Mouse (Mus musculus) right cerebral cortex, postnatal 10 days (tissue): Measurements from ENCODE around the gene Gm20388.
A peak's percentile ranks its signal among the peaks of the same experiment; 100 is the strongest.

Experiments used
- DNase-seq, 2 experiments: peaks; one replicate each; pipeline ENCODE4 v3.0.0; 2021; ENCODE audit warnings: low spot score in 2 of 2

Gene Gm20388

DNA sequence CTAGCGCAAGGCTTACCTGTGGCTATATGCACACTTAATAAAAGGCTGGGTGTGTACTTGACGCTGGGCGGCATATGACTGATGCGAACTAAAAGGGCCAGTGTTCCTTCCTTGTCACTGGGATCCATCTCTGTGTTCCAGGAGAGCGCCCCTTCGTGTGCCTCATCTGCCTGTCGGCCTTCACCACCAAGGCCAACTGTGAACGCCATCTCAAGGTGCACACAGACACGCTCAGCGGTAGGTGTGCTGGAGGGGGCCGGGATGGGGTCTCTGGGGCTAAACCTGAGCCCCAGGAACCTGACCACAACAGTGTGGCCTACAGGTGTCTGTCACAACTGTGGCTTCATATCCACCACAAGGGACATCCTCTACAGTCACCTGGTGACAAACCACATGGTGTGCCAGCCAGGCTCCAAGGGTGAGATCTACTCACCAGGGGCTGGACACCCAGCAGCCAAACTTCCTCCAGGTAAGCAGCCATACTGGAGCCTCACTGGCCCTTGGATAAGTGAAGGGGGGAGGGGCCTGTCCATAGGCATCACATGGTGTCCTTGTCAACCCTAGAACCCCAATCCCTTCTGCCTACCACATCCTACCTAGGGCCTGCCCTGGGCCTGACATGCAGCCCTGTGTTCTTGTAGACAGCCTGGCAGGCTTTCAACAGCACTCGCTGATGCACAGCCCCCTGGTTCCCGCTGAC, 2424.3 kb downstream of the Gm20388 start:
- DNase-seq, result no peak

DNA sequence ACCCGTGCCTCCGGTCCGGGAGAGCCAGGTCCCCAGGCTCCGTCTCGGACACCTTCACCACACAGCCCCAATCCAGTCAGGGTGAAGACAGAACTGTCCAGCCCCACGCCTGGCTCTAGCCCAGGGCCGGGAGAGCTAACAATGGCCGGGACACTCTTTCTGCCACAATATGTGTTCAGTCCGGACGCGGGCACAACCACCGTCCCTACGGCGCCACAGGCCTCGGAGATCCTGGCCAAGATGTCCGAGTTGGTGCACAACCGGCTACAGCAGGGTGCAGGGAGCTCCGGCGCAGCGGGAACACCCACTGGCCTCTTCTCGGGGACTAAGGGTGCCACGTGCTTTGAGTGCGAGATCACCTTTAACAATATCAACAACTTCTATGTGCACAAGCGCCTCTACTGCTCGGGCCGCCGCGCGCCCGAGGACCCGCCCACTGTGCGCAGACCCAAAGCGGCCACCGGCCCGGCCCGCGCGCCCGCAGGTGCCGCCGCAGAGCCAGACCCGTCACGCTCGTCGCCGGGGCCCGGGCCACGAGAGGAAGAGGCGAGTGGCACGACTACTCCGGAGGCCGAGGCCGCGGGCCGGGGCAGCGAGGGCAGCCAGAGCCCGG, 2425.1 kb downstream of the Gm20388 start:
- DNase-seq, result no peak

DNA sequence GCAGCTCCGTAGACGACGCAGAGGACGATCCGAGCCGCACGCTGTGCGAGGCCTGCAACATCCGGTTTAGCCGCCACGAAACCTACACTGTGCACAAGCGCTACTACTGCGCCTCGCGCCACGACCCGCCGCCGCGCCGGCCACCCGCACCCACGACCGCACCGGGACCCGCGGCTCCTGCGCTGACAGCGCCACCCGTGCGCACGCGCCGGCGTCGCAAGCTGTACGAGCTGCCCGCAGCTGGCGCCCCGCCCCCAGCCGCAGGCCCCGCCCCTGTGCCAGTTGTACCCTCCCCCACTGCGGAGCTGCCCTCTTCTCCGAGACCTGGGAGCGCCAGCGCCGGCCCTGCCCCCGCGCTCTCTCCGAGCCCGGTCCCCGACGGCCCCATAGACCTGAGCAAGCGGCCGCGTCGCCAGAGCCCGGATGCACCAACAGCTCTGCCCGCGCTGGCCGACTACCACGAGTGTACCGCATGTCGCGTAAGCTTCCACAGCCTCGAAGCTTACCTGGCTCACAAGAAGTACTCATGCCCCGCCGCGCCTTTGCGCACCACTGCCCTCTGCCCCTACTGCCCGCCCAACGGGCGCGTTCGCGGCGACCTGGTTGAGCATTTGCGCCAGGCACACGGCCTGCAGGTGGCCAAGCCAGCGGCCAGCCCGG, 2425.7 kb downstream of the Gm20388 start:
- DNase-seq, result peak; percentile 63 to 70

DNA sequence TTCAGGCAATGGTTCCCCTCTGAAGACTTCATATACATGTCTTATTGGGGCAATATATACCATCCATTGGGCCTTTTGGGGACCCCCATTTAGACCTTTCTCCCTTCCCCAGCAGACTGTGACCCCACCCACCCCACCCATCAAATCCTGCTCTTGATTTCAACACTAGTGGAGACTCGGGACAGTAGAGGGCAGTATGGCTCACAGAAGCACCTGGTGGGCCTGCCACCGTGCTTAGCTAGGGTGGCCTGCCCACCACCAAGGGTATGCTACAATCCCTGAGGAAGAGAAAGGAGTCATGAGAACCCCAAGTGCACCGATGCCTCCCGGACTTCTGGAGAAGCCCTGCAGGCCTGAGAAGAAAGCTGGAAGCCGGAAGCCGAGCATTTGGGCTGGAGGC, 2428.2 kb downstream of the Gm20388 start:
- DNase-seq, result no peak

DNA sequence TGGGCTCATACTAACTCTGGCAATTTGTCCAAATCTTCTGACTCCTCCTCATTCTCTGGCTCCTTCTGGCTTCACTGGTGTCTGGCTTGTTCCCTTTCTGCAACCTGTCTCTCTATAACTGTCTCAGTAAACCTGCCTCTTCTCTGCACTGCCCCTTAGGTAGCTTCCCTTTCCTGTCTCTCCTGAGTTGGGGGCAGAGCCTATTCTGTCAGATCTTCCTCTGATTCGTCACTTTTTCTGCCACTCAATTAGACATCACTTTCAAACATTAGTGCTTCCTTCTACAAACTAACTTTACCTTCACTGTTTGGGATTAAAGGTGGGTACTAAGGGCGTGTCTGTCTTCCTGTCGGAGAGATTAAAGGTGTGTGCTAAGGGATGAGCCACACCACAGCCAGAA, 2430.1 kb downstream of the Gm20388 start:
- DNase-seq, result no peak

DNA sequence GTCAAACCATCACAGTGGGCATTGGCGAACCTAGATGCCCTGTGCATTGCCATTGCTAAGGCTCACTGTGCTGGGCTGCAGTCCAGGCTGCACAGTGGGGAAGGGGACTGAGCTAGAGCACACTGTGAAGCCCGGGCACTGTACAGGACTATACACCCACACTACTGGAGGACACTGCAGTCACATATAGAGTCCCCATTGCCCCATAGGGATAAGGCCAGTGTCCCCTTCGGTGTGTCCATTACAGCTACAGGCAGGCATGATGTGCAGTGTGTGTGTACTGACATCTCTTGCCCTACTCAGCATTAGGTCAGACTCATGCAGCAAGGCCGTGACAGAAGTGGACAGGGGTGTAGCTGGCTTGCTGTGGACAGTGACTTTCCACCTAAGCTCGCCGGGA, 2431.1 kb downstream of the Gm20388 start:
- DNase-seq, result no peak

DNA sequence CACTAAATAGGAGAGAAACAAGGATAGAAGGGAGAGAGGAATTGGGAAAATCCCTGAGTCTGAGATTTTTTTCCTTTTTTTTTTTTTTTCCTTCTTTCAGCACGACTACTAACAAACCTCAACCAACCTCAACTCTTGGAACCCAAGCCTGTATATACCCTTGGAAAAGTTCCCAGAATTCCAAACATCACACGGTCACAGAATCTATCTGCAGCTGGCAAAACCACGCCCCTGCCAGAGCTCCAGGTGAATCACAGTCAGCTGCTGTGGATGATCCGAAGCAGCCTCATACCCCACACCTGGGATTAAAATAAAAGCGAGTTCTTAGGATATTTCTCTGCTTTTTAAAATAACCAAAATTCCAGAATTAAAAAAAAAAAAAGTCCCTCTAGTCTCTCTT, 2431.7 kb downstream of the Gm20388 start:
- no peak for DNase-seq

DNA sequence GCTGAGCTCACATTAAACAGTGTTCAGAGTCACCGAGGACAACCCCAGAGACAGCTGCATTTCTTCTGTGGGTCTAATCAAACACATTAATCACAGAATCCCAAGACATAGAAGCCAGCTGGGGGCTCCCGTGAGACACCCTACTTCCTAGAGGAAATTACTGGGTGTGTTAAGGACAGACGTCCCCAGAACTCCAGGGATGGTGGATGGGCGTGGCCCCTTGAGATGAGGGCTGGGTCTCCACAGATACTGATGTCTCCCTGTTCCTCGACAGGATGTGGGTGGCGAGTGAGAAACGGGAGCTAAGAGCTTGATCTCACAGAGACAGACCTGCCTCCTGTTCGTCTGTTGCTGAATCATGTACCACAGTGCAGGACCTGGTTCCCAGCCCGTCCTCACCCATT, 2432.2 kb downstream of the Gm20388 start:
- DNase-seq, result peak; percentile 68 to 73

DNA sequence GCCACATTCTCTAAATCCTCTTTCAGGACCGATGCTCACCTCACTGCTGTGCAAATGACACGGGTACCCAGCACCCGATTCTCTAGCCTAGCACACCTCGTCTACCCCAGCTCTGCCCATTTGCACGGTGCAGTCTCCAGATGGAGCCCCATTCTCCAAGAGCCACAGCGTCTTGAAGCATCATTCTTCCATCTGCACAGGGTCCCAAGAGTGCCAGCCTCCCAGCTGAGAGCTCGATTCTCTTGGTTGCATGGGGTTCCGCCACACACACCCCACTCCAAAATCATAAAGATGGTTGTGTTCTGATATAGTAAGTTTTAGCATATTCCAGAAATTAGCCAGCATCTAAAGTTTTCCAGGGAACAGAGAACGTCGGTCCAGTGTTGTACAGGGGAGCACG, 2432.7 kb downstream of the Gm20388 start:
- no peak for DNase-seq

DNA sequence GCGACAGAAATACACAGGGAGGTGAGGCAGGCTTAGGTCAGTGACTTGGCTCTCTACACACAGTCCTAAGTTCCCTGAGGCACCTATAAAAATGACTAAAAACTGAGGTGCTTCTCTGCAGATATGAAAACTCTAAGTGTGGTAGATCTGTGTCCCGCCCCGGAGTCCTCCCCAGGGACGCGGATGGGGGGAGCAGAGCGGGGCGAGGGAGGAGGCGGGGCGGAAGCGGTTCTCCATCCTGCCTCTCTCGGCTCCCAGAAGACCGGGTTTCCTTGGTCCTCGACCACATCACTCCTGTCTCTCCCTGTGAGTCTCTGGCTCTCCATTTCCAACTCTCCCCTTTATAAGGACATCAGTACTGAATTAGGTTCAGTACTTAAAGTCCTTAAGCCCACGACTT, 2433.1 kb downstream of the Gm20388 start:
- no peak for DNase-seq

DNA sequence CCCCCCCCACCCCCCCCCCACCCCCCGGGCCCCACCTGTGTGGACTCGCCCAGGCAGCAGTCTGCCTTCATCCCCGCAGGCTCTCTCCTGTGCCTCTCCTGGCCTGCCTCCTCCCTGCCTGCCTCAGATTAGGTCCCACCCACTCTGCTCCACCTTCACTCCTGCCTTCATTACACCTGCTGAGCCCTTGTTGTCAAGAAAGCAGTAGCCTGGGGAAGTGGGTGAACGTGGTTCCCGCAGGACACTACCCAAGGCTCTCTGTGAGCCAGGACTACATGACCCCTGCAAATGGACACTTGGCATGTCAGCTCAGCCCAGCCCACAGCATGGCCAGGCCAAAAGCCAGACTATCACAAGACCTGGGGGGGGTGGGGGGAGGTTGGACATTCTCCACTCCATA, 2433.6 kb downstream of the Gm20388 start:
- no peak for DNase-seq

DNA sequence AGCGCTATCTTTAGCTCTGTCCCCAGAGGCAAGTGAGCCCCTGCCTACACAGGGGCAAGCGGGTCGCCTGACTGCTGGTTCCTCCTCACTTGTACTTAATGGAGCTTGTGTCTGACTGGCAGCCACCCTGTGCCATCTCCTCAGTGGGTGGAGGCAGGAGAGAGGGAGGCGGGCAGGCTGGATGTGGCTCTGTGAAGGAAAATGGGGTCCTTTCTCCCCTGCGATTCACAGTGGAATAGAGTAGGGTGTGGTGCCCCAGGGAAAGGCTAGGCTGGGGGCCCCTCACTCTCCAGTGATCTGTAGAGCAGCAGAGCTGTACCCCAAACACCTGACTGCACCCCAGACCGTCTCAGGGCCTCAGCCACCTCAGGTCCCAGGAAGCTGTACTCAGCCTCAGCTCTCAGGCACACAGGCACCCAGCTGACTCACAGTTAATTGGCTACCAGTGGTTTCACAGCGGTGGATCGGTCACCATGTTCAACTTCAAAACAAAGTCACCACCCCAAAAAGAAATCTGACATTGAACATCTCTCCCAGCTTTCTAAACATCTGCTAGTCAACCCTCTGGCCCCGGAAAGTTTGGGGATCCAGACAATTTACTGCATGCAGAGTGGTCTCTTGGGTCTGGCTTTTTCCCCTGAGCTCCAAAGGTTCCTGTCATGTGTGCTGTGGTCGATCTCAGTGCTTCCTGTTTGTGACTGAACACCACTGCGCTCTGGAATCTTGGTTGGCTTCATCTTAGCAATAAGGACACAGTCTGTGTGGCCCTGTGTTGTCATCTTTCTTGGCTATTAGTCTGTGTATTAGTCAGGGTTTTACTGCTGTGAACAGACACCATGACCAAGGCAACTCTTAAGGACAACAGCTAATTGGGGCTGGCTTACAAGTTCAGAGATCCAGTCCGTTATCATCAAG, 2434.8 kb downstream of the Gm20388 start:
- no peak for DNase-seq

DNA sequence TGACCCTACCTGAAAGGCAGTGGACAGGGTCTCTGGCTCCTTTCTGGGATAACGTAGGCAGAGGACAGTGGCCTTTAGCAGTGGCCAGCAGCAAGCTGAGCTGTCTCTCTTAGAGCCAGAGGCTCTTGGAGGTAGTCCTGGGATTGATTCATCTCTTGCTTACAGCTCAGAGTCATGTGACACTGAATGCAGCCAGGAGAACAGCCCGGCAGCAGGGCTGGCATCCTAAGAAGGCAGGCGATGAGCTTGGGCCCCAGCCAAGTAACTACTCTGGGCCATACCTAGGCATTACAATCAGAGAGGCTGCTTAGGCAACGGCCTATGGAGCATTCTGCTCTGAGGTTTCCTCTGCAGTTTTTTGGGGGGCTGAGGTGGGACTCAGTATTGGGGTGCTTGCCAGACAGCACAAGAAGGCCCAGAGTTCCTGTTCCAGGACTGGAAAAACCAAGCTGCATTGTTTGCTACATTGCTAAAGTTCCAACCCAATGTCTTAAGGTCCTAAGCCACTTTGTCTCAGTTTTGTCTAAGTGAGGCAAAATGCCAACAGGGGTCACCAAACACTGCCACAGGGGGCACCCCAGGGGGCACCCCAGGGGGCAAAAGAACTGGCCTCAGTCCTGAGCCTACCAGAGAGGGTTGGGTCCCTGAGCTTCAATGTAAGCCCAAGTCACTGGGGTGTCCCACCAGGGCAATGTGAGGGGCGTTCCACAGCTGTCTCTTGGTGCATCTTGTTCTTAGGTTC, 2437.3 kb downstream of the Gm20388 start:
- peak; percentile 78 to 84 for DNase-seq

DNA sequence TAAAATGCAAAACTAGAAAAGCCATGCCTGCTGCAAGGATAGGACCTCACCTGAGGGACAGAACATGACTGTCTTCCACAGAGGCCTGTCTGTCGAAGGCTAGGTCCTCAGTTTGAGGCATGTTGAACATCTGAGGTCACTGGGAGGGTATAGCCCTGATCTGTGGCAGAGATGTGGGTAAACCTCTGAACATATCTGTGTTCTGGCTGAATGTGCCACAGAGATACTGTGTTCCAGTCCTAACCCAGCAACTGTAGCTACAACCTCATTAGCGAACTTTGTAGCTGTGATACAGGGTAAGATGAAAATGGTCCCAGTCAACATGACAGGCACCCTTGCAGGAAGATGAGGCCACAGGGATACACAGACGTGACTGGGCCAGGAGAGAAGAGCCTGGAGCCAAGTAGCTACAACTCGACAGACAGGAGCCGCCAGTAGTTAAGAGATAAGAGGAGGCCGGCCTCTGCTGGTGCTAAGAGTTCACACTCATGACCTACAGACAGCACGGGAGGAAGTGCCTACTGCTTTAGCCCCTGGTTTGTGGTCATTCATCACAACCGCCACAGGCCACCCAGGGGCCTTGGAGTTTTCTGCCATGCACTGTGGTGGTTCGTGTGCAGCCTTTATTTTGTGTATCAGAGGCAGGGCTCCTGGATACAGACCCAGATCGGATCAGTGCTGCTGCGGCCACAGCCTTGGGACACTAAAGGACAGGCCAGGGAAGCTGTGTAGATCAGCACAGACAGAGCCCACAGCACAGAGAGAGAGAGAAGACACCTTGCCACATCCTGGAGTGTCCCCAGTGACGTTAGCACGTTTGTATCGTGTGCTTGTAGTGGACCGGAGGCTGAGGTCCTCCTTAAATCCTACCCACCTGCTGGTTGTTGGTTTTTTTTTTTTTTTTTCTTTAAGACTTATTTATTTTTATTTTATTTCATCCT, 2439.0 kb downstream of the Gm20388 start:
- no peak for DNase-seq

DNA sequence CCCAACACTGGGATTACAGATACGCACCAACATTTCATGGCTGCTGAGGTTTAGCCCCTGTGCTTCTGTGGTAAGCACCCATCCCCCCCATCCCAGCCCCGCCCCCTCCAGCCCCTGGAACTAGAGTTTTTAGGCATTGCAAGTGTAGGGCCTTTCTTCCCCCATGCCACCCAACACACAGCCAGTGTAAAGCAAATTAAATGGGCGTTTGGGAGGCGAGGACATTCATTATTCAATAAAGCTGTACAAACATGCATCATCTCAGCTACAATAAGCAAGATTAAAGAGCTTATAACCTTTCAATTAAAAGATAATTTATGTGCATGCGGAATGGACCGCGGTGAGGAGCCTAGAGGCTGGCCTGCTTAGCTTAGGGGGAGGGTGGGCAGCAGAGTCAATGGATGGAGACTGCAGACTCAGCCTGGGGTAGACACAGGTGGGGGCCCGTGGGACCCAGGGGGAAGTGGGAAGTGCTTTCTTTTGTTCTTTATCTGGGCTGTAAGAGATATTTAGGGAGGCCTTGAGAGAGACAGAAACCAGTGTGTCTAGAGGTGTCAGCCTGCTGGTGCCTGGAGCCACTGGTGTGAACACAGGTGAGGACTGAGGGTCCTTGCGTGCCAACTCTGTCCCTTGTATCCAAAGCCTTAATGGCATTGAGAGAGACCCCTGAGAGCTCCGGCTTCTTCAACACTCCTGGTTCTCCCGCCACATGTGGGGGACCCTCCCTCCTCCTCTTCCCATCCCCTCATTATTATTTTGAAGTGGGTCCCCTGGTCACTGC, 2439.9 kb downstream of the Gm20388 start:
- DNase-seq, result no peak

DNA sequence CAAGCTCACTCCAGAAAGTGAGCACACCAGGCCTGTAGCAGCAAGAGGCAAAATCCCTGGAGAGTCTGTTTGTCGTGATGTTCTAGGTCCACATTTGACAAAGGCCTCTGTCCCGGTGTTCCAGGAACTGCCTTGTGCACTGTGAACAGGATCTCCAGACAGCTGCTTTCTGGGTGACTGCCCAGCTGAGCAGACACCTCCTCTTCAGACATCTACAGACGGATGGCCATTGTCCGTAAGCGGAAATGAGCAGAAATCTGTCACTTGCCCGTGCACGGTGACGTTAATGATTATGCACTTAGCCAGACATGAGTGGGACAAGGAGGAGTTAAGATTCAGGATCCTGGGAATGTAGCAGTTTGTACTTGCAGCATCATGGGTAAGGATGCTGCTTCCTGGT, 2443.5 kb downstream of the Gm20388 start:
- DNase-seq, result no peak

DNA sequence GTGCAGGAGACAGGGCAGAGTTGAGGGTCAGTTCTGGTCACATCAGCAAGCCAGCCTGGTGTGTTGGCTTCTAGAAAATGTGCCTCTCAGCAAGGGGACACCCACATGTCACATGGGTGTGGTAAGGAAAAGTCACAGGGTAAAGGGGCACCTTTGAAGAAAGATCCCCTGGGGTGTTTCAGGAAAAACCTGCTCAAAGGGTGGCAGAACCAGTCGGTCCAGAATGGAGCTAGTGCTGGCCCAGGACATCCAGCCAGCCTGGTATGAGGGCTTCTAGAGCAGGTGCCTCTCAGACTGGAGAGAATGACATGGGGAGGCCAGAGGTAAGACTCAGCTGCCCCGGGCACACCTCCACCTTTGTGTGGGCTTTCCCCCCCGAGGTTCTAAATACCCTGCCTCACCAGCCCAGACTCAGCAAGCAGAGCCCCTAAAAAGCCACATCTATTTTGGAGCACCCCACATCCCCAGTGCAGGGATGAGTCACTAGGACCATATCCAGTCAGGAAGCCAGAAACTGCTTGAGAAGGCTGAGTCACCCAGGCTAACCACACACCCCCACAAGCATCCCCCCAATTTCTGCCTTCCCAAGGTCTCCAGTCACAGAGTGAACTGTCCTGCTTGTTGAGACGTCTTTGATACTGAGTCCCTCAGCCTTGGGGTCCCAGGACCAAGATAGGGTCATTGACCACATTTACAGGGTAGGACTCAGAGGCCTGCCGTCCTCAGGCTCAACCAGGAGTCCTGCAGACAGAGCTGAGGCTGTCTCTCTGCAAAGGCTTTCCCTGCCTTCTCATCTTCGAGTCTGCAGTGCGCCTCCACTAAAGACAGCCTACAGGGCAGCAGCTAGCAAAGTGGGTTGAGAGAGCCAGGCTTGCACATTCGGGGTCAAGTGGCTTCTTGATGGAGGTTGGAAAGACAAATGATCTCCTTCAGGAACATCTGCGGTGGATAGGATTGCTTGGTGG, 2445.3 kb downstream of the Gm20388 start:
- no peak for DNase-seq

DNA sequence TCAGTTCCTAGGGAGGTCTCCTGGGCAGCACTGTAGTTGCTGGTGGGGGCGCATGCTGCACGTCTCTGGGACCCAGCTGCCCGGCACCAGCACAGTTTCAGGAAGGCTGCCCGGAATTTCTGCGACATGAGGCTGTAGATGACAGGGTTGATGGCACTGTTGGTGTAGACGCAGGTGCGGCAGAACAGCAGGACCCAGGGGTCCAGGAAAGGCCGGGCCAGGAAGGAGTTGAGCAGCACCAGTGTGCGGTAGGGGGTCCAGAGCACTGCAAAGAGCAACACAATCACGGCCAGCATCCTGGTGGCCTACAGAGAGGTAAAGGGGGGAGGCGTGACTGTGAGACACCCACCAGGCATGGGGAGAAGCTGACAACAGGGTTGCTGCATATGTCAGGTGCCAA, 2446.6 kb downstream of the Gm20388 start:
- no peak for DNase-seq
